Mouse (Mus musculus) liver, postnatal 0 days (tissue): ENCODE results near the gene Odf2. TPM values are rescaled to one million over a fixed set of nuclear protein-coding genes. Genes with fewer than 3 reads are reported as not detected.
A peak's percentile ranks its signal among the peaks of the same experiment; 100 is the strongest.

ENCODE experiments used
- ATAC-seq: fragments of 200-750 bp; cut with Nextera tagmentation; 2 replicates; pipeline ENCODE4 v1.8.0; 2017; ENCODE audit warnings: mild to moderate bottlenecking, moderate library complexity
- DNase-seq: peaks from one replicate; pipeline ENCODE4 v3.0.0-alpha.2; 2016
- H3K27ac ChIP-seq: fragments of 300-500 bp; sonication (generic); 2 replicates; pipeline ENCODE4 v1.5.1; 2014; ENCODE audit warnings: antibody characterized with exemption, moderate library complexity, mild to moderate bottlenecking, low read depth
- H3K27me3 ChIP-seq: fragments of 300-500 bp; sonication (generic); 2 replicates; pipeline ENCODE4 v1.6.1; 2014; ENCODE audit warnings: low read length, control low read depth, mixed read lengths; ENCODE audit not compliant: insufficient read depth
- H3K36me3 ChIP-seq: fragments of 300-500 bp; sonication (generic); replicated peaks from 2 replicates; pipeline ENCODE4 v1.6.1; 2014; ENCODE audit warnings: mild to moderate bottlenecking, control low read depth, low read length, moderate library complexity, mixed read lengths; ENCODE audit not compliant: insufficient read depth
- H3K4me1 ChIP-seq: fragments of 300-500 bp; sonication (generic); 2 replicates; pipeline ENCODE4 v1.6.1; 2014; ENCODE audit warnings: antibody characterized with exemption, mild to moderate bottlenecking, control low read depth; ENCODE audit not compliant: insufficient read depth
- H3K4me2 ChIP-seq: fragments of 300-500 bp; sonication (generic); 2 replicates; pipeline ENCODE4 v1.6.1; 2014; ENCODE audit warnings: low read depth, mild to moderate bottlenecking, low read length, moderate library complexity, mixed read lengths
- H3K4me3 ChIP-seq: fragments of 300-500 bp; sonication (generic); 2 replicates; pipeline ENCODE4 v1.5.1; 2014; ENCODE audit warnings: low read depth, low read length
- H3K9ac ChIP-seq: fragments of 300-500 bp; sonication (generic); replicated peaks from 2 replicates; pipeline ENCODE4 v1.6.1; 2014; ENCODE audit warnings: mild to moderate bottlenecking, moderate library complexity
- H3K9me3 ChIP-seq: fragments of 300-500 bp; sonication (generic); 2 replicates; pipeline ENCODE4 v1.6.1; 2016; ENCODE audit warnings: mild to moderate bottlenecking, control low read depth, low read length, mixed read lengths
- CTCF ChIP-seq: sonication (generic); IDR thresholded peaks from 2 replicates; pipeline ENCODE4 v1.5.1; 2016; ENCODE audit warnings: antibody characterized with exemption, low read depth
- EP300 ChIP-seq: IDR thresholded peaks from 2 replicates; pipeline ENCODE4 v1.6.1; 2016; ENCODE audit warnings: antibody characterized with exemption, low read depth, mild to moderate bottlenecking
- WGBS: fragments of 180-500 bp; shearing (Covaris S2); extraction: QIAGEN DNeasy Blood & Tissue Kit; methylation state at CpG from one replicate; pipeline ENCODE4 v1.1.7; 2014; ENCODE audit not compliant: insufficient replicate concordance; 5-methylcytosine and 5-hydroxymethylcytosine counted together
- polyA plus RNA-seq: library from polyadenylated mRNA; unstranded; fragments of >200 nt; fragmentation: Nextera tagmentation; extraction: Ambion mirVana; gene quantifications from 2 replicates; pipeline ENCODE4 v1.2.1, GENCODE M21; 2015

The Odf2 gene
- polyA plus RNA-seq, 1 experiment from 2014 or later = 22.1 TPM

DNA sequence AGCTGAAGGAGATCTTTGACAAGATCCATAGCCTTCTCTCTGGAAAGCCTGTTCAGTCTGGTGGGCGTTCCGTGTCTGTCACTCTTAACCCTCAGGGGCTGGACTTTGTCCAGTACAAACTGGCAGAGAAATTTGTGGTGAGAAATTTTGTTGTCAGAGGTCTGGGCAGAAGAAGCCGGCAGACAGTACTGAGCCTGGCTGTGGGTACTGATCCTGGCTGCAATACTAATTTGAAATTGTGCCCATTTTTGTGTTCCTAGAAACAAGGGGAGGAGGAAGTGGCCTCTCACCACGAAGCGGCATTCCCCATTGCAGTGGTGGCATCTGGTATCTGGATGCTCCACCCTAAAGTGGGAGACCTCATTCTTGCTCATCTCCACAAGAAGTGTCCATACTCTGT lies 59.9 kb downstream of the Odf2 start:
- no peak for ATAC-seq
- peaks cover 53% of the 10 kb centered on the region for H3K36me3 ChIP-seq
- no peaks in the 10 kb centered on the region for H3K27me3 ChIP-seq
- no peak for TF ChIP-seq EP300
- no peak for TF ChIP-seq CTCF
- peaks cover 7% of the 10 kb centered on the region; the same call in 1 of the 2 replicates for H3K4me1 ChIP-seq
- H3K27ac ChIP-seq = no peak overlapping the region
- no peaks in the 10 kb centered on the region for H3K9me3 ChIP-seq
- 92% methylated on average over 5 of the region's 5 CpGs for WGBS
- no peak overlapping the region for H3K9ac ChIP-seq
- DNase-seq = no peak
- no peak overlapping the region for H3K4me2 ChIP-seq
- H3K4me3 ChIP-seq = no peak overlapping the region

DNA sequence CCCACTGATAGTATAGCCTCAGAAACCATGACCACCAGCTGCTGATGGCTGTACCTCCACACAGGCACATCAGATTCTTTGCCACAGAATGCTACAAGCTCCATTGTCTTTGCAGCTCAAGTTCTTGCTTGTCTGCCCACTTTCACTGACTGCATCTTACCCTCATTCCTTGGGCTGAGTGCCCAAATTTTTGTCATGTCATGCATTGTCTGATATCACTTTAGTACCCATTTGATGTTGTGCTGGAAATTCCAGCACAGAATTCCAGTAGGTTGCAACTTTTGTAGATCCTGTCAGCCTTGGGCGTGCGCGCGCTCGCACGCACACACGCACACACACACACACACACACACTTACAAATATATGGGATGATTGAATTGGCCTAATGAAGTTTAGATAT lies 72.2 kb downstream of the Odf2 start:
- 92% methylated on average over 7 of the region's 7 CpGs for WGBS
- peaks cover 27% of the 10 kb centered on the region for H3K36me3 ChIP-seq
- no peaks in the 10 kb centered on the region for H3K4me1 ChIP-seq
- no peaks in the 10 kb centered on the region for H3K9me3 ChIP-seq
- no peak overlapping the region for H3K4me2 ChIP-seq
- H3K27ac ChIP-seq = no peak overlapping the region
- TF ChIP-seq EP300 (no peak), CTCF (no peak)
- H3K4me3 ChIP-seq = no peak overlapping the region
- ATAC-seq (no peak), DNase-seq (no peak)
- peaks cover 9% of the 10 kb centered on the region for H3K27me3 ChIP-seq
- no peak overlapping the region for H3K9ac ChIP-seq

DNA sequence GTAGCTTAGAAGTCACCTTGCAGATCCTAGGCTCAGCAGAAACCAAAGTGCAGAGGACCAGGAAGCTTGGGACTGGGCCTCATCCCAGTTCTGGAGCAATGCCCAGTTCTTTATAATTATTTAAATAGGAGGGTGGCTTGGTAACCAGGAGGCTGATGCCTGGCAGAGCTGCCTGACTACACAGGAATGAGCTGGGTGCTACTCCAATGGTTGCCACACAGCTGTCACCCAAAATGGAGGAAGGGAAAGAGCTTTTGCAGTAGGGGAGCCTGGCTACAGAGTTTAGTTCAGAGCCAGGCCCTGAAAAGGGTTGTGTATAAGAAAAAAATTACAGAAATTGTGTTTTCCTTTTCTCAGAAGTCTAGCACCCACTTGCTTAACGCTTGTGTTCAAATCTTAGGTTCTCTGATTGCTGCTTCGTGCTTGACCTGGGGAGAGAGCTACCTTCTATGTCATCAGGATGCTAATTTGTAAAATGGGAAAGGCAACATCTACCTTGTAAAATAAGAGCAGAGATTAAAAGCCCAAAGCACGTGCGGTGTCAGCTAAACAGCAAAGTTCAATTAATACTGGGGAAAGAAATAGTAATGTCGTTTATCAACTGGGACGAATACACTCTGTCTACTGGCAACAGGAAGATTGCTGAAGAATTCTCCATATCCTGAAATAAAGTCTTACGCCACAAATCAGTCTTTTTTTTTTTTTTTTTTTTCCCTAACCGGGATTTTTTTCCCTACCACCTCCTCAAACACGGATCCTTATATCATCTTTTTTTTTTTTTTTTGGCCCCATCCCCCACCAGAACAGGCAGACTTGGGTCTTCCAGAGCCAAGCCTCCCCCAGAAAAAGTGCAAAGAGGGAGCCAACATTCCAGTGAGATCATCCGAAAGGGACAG lies 75.6 kb downstream of the Odf2 start:
- H3K4me2 ChIP-seq = peak overlapping the region; percentile 77
- TF ChIP-seq EP300 = no peak; the same call in 1 of the 2 replicates
- TF ChIP-seq CTCF = no peak
- H3K27me3 ChIP-seq = peaks cover 9% of the 10 kb centered on the region
- 20% methylated on average over 10 of the region's 10 CpGs for WGBS
- ATAC-seq (no peak), DNase-seq (peak; percentile 22)
- peak overlapping the region; percentile 81 for H3K27ac ChIP-seq
- H3K36me3 ChIP-seq = 0 out of 2 replicates have a peak, but pooled peaks cover 3% of the 10 kb centered on the region
- H3K4me3 ChIP-seq = peak overlapping the region; percentile 78
- H3K9me3 ChIP-seq = no peaks in the 10 kb centered on the region
- peak overlapping the region; percentile 92 for H3K9ac ChIP-seq
- peaks cover 8% of the 10 kb centered on the region; the same call in 1 of the 2 replicates for H3K4me1 ChIP-seq

DNA sequence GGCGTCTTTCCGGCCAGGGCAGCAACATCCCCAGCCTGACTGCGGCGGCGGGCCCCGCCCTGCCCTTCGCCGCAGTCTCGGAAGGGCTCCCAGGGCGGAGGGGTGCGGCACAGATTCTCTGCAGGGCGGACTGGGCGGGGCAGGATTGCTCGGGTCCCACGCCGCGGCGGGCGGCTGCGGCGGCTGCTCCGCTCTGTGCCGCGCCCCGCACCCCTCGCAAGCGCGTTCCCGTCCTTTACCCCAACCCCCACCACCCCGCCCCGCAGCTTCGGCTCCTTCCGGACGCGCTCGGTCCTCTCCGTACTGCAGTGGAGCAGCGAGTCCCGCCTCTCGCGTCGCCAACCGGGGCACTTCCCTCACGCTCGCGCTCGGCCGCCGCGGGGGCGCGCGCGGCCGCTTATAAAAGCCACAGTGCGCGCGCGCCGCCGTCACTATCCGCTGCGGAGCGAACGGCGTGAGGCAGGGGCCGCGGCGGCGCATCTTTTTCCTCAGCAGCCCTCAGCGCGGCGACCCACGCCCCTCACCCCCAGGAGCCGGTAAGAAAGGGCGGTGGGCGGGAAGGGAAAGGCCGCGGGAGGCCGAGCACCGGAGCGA lies 76.3 kb downstream of the Odf2 start, which contains the start of gene Sptan1:
Gene Sptan1, plus strand, starts transcription at position 311 of the 594 bp plus-strand sequence.
- Histone ChIP-seq H3K4me1 (peaks cover 14% of the 10 kb centered on the region), H3K4me3 (peak within 1 kb of the TSS; percentile 78), H3K4me2 (peak within 1 kb of the TSS; percentile 77), H3K27ac (peak within 1 kb of the TSS; percentile 81), H3K36me3 (no peaks in the 10 kb centered on the region), H3K9ac (peak within 1 kb of the TSS; percentile 92), H3K27me3 (peaks cover 9% of the 10 kb centered on the region), H3K9me3 (no peaks in the 10 kb centered on the region)
- TF ChIP-seq EP300 = no peak
- no peak for TF ChIP-seq CTCF
- peak; percentile 97 for ATAC-seq
- WGBS = under 1% methylated on average over 73 of the region's 82 CpGs
- DNase-seq = peak; percentile 94

DNA sequence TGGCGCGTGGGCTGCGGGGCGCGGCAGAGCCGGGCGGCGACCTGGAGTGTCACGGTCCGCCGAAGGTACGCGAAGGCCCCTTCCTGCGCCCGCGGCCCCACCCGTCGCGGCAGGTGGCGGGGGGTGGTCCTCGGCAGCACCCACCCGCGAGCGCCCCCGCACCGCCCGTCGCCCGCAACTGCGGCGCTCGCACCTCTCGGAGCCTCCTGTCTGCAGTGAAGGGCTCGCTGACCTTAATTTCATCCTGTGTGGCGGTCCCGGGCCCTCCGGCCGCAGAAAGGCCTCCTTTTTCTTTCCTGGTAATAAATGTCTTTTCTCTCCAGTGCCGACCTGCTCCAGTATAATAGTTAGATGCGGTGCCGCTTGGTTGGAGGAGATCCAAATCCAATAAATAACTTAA lies 76.9 kb downstream of the Odf2 start:
- WGBS = under 1% methylated on average over 37 of the region's 41 CpGs
- peaks cover 9% of the 10 kb centered on the region for H3K27me3 ChIP-seq

DNA sequence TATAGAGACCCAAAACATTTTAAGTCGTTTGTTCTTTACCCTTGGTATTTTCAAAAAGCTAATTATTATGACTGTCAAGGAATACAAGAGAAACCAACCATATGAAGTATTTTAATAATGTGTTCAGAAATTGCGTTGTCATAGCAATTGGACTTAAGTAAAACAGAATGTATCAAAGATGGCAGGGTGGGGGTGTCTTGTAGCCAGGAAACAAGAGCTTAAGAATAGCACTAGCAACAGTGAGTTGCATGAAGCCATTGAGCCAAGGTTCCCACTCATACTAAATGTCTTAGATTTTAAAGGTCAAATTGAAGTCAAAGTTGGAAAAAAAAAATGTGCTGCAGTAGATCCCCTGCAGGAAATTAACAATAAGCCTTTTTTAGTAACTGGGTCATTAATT lies 77.8 kb downstream of the Odf2 start:
- no peak overlapping the region for H3K27ac ChIP-seq
- peak overlapping the region; percentile 78; the same call in 1 of the 2 replicates for H3K4me3 ChIP-seq
- no peaks in the 10 kb centered on the region for H3K36me3 ChIP-seq
- H3K9ac ChIP-seq = no peak overlapping the region
- H3K9me3 ChIP-seq = no peaks in the 10 kb centered on the region
- H3K27me3 ChIP-seq = peaks cover 9% of the 10 kb centered on the region
- WGBS = 60% methylated on average over 2 of the region's 2 CpGs
- DNase-seq = no peak
- peaks cover 14% of the 10 kb centered on the region for H3K4me1 ChIP-seq
- no peak for TF ChIP-seq EP300
- no peak for TF ChIP-seq CTCF
- peak overlapping the region; percentile 77 for H3K4me2 ChIP-seq
- ATAC-seq = no peak

More for the DNA sequence above, 76.9 kb downstream of the Odf2 start:
- peak overlapping the region; percentile 78 for H3K4me3 ChIP-seq
- TF ChIP-seq EP300 (no peak), CTCF (no peak; the same call in 1 of the 2 replicates)
- peak overlapping the region; percentile 81 for H3K27ac ChIP-seq
- H3K9ac ChIP-seq = peak overlapping the region; percentile 92
- H3K4me2 ChIP-seq = peak overlapping the region; percentile 77
- peaks cover 14% of the 10 kb centered on the region for H3K4me1 ChIP-seq
- DNase-seq (peak; percentile 38), ATAC-seq (no peak)
- H3K36me3 ChIP-seq = no peaks in the 10 kb centered on the region
- no peaks in the 10 kb centered on the region for H3K9me3 ChIP-seq
